Mouse (Mus musculus) gastrocnemius, postnatal 25 days (tissue): ENCODE measurements around the gene Fam222b. TPM values are rescaled to one million over a fixed set of nuclear protein-coding genes. Genes with fewer than 3 reads are reported as not detected.

Source experiments
- DNase-seq: peaks from one replicate; pipeline ENCODE4 v3.0.0; 2022
- total RNA-seq, 2 experiments: library from RNA; stranded (reverse); gene quantifications; 1 replicate in 1 of 2; 2 replicates in 1 of 2; pipeline ENCODE4 v1.2.3; 2021

Gene Fam222b
- total RNA-seq, 2 experiments from 2014 or later, result 5.4 to 5.8 TPM

GRCm38 (mm10) chr11:78136132-78136531, 41.7 kb downstream of the Fam222b start:
- no peak for DNase-seq

- no peak for DNase-seq
These were observed 43.1 kb downstream of the Fam222b start for GRCm38 (mm10) chr11:78137584-78137983.

DNA sequence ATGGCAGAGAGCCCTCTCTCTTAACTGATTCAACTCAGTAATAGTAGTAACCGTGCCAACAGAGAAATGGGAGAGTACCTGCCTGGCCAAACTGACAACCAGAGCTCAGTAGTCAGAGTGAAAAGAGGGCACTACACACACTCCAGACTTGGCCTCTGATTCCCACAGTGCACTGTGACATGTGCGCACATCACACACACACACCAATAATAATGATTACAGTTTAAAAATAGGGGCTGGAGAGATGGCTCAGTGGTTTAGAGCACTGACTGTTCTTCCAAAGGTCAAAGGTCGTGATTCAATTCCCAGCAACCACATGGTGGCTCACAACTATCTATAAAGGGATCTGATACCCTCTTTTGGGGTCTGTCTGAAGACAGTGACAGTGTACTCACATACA, 43.6 kb downstream of the Fam222b start:
- no peak for DNase-seq

DNA sequence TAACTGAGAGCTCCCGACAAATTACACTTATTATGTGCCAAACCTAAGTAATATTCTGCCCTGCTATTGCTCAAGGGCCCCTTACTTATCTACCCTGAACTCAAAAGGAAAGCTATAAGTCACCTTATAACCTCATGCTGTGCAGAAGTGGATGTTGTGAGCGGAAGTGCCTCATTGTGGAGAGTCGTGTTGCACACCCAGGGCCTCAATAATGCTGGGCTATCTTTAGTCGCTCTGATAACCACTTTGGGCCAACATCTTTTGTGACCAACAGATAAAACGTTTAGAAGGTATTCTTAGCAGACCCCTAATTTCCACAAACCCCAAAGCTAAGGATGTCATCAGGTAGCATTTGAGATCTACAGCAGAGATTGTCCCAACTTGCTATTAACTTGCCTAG, 46.2 kb downstream of the Fam222b start:
- DNase-seq, result no peak

- no peak for DNase-seq
These were observed 49.1 kb downstream of the Fam222b start for GRCm38 (mm10) chr11:78143520-78143919.

GRCm38 (mm10) chr11:78146168-78146567, 51.7 kb downstream of the Fam222b start:
- DNase-seq, result no peak

DNA sequence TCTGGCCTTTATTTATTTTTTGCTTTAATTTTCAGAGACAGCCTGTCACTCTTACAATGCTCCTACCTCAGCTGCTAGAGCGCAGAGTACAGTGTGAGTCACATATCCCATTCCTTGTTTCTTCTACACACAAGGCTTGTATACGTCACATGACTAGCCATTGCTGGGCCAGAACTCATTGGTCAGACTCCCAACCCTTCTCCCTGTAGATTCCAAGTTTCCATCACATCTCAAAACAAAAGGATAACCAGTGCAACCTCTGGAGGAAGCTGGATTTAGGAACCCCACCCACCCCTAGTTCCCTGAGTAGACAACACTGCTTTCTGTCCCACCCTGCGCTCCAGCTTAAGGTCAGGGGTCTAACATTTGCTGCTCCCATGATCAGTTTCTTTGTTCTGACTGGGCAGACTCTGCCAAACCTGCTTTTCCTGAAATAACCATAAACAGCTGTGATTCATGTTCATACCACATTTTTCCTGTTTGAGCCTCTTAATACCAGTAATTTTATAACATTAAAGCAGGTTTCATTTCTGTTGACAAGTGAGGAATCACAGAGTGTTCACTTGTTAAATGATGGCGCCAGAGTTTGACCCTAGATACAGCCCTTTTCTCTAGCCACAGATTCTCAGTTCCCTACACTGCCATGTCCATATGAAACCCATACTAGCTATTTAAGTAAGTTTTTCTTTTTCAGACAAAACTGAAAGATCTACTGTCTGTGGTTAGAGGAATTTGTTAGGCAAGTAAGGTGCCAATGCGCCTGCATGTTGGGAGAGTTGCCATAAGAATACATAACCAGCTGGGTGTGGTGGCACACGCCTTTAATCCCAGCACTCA, 52.5 kb downstream of the Fam222b start:
- DNase-seq, result no peak

GRCm38 (mm10) chr11:78151161-78151560, 56.7 kb downstream of the Fam222b start:
- DNase-seq, result no peak

DNA sequence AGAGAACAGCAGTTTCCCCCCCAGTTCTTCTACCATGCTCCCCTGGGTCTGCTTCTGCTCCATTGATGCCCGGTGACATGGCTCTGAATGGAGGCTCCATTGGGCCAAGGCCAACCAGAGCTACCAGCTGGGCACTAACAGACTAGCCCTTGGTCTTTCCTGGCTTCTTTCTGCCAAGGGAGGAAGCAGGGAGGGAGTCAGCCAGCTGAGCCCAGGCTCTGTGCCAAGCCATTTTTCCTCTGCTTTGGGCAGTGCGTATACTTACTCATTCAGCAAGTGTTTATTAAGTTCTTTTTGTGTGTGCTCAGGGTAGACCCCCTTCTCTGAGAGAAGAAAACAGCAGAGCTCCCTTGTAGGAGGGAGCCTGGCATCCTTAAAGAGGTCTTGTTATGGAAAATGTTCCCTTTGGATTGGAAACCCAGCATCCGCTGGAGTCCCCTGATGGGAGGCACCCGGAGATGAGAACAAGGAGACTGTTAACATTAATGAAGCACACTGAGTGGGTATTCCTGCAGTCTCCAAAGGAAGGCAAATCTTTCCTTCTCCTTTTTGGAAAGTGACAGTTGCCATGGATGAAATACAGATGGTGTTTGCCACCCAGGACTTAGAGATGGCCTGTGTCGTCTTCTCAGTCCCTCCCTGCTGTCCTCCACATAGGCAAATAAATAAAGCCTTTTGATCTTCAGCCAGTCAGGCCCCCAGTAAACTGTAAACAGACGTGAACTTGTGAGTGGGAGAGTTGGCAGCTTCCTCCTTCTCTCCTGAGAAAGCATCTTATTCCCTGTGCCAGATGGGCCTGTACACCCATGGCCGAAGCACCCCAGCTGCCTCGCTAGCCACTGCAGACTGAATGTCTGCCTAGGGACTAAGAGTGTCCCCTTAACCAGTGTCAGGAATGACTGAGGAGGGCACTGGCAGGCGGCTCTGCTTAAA, 58.1 kb downstream of the Fam222b start:
- DNase-seq, result peak; percentile 66

- no peak for DNase-seq
These were observed 59.3 kb downstream of the Fam222b start for GRCm38 (mm10) chr11:78153778-78154177.

- no peak for DNase-seq
These were observed 61.2 kb downstream of the Fam222b start for GRCm38 (mm10) chr11:78155674-78156073.

- no peak for DNase-seq
These were observed 61.8 kb downstream of the Fam222b start for GRCm38 (mm10) chr11:78156156-78156699.

- peak; percentile 62 for DNase-seq
These were observed 64.6 kb downstream of the Fam222b start for GRCm38 (mm10) chr11:78159096-78159495.

GRCm38 (mm10) chr11:78159557-78159956, 65.1 kb downstream of the Fam222b start:
- no peak for DNase-seq

GRCm38 (mm10) chr11:78160171-78160570, 65.7 kb downstream of the Fam222b start:
- no peak for DNase-seq

- DNase-seq, result no peak
These were observed 66.2 kb downstream of the Fam222b start for GRCm38 (mm10) chr11:78160675-78161074.

DNA sequence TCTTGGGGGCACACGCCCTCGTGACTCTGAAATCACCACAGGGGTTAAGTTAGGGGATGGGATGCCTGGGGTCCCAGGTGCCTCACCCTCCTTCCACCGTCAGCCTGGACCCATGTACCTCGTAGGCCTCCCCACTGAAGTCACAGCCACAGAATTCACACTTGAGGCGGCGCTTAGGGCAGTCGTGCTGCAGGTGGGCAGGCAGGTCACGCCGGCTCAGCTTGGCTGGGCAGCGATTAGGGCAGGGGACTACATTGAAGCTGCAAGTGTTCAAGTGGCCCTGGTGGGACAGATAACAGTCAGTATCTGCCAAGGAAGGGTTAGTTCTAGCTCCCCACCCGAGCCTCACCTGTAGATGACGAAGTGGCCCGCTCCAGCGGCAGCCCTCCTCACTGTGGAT, 66.7 kb downstream of the Fam222b start:
- DNase-seq, result no peak

GRCm38 (mm10) chr11:78161968-78162367, 67.5 kb downstream of the Fam222b start:
- no peak for DNase-seq

GRCm38 (mm10) chr11:78162504-78162903, 68.0 kb downstream of the Fam222b start:
- DNase-seq, result peak; percentile 73

DNA sequence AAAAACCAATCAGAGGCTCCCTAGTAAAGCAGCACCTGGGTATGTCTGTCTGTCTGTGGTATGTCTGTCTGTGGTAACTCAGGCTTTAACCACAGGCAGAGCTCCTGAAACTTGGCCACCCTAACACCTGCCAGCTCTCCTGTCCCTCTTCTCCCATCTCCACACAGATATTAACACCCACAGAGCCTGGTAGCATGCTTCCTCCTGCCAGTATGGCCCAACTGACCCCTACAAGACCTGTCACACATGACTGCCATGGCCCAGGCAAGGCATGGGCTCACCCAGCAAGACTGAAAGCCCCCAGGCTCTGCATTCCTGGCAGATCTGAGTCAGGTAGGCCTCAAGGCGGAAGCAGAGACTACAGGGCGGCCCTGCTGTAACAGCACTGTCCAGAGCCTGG, 68.6 kb downstream of the Fam222b start:
- no peak for DNase-seq

DNA sequence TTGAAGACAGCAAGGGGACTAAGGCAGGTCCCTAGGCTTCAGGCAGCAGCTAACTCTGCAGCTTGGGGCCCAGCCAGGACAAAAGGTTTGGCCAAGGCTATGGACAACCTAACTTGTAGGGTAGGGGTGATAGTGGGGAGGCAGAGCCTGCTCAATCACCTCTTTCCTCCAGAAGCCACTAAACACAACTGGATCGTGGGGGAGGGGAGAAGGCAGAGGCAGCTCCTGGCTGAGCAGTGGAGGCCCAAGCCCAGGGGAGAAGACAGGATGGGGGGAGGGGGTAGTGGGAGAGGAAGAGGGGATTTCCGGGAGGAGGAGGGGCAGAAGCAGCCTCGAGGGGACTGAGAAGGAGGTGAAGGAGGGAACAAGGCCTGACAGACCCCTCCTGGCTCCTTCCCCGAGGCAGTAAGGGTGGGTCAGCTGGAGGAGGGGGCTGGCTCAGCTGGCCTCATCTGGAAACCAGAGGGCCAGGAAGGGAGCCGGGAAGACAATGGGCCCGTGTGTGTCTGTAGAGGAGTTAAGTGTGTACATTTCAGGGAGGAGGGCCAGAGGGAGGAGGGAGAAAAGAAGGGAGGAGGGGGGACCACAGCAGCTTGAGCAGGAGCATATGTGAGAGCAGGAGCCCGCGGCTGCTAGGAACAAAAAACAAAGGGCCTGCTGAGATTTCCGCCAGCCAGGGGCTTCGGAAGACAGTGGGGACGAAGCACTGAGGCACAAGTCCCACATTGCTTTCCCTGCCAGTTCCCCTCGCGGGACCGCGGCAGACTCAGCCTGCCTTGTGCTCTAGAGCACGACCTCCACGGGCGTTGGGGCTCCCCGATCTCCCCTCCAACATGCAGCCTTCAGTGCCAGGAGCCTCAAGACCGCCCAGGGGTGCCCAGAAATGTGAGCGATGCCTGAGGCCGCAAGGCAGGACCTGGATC, 69.5 kb downstream of the Fam222b start:
- peak; percentile 69 for DNase-seq

DNA sequence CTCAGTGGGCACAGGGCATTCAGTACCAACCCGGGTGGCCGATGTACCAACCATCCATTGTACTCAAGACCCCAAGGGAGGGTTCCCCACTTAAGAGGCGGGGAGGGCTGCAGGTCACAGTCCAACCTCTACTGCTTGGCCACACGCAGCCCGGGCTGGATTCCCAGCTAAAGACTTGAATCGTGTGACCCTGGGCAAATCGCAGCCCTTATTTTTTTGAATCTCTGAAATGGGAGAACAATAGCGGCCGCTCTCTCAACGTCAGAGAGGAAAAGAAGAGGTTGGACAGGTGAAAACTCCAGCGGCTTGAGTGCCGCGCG, 70.1 kb downstream of the Fam222b start:
- DNase-seq, result no peak
